Mouse (Mus musculus): ENCODE measurements around the gene Nppb. TPM values are rescaled to one million over a fixed set of nuclear protein-coding genes. Genes with fewer than 3 reads are reported as not detected.

Nppb gene
- polyA plus RNA-seq, 1 experiment from 2014 or later = 0.19 TPM

GRCm38 (mm10) chr4:147947511-147947910 lies 38.1 kb upstream of the Nppb start:
- 52% methylated on average over 2 of the region's 2 CpGs for WGBS
- H3K4me1 ChIP-seq = peaks cover 9% of the 10 kb centered on the region
- H3K9me3 ChIP-seq = no peaks in the 10 kb centered on the region
- no peak overlapping the region for H3K9ac ChIP-seq
- H3K4me2 ChIP-seq = no peak overlapping the region
- no peak overlapping the region for H3K27ac ChIP-seq
- ATAC-seq (ENCODE audit: insufficient number of reproducible peaks, low FRiP score, low TSS enrichment, low read depth) = no peak
- H3K4me3 ChIP-seq = no peak overlapping the region
- no peaks in the 10 kb centered on the region for H3K27me3 ChIP-seq
- peaks cover 65% of the 10 kb centered on the region for H3K36me3 ChIP-seq

DNA sequence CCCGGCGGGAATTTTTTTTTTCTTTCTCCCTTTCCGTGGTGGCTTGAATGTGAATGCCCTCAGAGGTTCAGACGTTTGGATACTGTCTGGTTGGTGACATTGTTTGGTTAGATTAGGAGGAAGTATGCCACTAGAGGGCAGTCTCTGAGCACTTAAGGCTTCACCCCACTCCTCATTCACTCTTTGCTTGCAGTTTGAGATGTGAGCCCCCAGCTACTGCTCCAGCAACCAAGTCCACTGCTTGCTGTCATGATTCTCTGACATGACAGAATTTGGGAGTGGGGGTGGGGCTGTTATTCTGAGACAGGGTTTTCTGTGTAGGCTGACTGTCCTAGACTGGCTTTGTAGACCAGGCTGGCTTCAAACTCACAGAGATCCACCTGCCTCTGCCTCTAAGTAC lies 32.0 kb upstream of the Nppb start:
- peaks cover 10% of the 10 kb centered on the region for H3K36me3 ChIP-seq
- no peak overlapping the region for H3K27ac ChIP-seq
- ATAC-seq (ENCODE audit: insufficient number of reproducible peaks, low FRiP score, low TSS enrichment, low read depth) = no peak
- H3K9ac ChIP-seq = no peak overlapping the region
- WGBS = 9% methylated on average over 4 of the region's 4 CpGs
- H3K4me1 ChIP-seq = no peaks in the 10 kb centered on the region
- H3K27me3 ChIP-seq = no peaks in the 10 kb centered on the region
- H3K4me3 ChIP-seq = no peak overlapping the region
- no peaks in the 10 kb centered on the region for H3K9me3 ChIP-seq
- H3K4me2 ChIP-seq = no peak overlapping the region

- 51% methylated on average over 11 of the region's 11 CpGs for WGBS
Observed at GRCm38 (mm10) chr4:147957141-147957540, 28.4 kb upstream of the Nppb start.

GRCm38 (mm10) chr4:147959881-147960831 lies 25.4 kb upstream of the Nppb start:
- Histone ChIP-seq H3K4me1 (no peaks in the 10 kb centered on the region), H3K4me2 (no peak overlapping the region), H3K27ac (no peak overlapping the region), H3K9ac (no peak overlapping the region), H3K4me3 (no peak overlapping the region), H3K36me3 (no peaks in the 10 kb centered on the region), H3K27me3 (no peaks in the 10 kb centered on the region), H3K9me3 (no peaks in the 10 kb centered on the region)
- ATAC-seq (ENCODE audit: insufficient number of reproducible peaks, low FRiP score, low TSS enrichment, low read depth) = no peak
- 42% methylated on average over 6 of the region's 6 CpGs for WGBS

More at GRCm38 (mm10) chr4:147957141-147957540, 28.4 kb upstream of the Nppb start:
- no peaks in the 10 kb centered on the region for H3K9me3 ChIP-seq
- no peak overlapping the region for H3K4me3 ChIP-seq
- no peak overlapping the region for H3K9ac ChIP-seq
- H3K4me2 ChIP-seq = no peak overlapping the region
- H3K4me1 ChIP-seq = no peaks in the 10 kb centered on the region
- no peak overlapping the region for H3K27ac ChIP-seq
- no peaks in the 10 kb centered on the region for H3K36me3 ChIP-seq
- no peaks in the 10 kb centered on the region for H3K27me3 ChIP-seq
- ATAC-seq (ENCODE audit: insufficient number of reproducible peaks, low FRiP score, low TSS enrichment, low read depth) = no peak

DNA sequence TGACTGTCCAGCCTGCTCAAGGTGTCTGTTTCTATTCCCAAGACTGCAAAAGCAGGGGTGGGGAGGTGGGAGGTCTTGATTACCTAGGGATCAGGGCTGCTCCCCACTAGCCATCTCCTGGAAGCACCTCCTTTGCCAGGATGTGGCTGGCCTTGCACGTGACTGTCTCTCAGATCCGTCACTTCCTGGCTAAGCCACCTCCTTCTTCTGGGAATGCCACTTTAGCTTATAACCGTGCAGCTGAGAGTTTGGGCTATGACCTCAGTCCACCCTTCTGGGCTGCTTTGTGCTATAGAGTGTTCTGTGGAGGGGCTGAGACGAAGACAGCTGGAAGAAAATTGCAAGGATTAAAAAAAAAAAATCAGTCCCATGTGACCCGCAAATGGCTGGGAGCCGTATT lies 22.8 kb upstream of the Nppb start:
- Histone ChIP-seq H3K27ac (no peak overlapping the region), H3K4me3 (no peak overlapping the region), H3K4me1 (no peaks in the 10 kb centered on the region), H3K36me3 (no peaks in the 10 kb centered on the region), H3K9ac (no peak overlapping the region), H3K9me3 (no peaks in the 10 kb centered on the region), H3K27me3 (no peaks in the 10 kb centered on the region), H3K4me2 (no peak overlapping the region)
- WGBS = 51% methylated on average over 6 of the region's 6 CpGs
- ATAC-seq (ENCODE audit: insufficient number of reproducible peaks, low FRiP score, low TSS enrichment, low read depth) = no peak

GRCm38 (mm10) chr4:147963623-147964022 lies 22.0 kb upstream of the Nppb start:
- H3K27ac ChIP-seq = no peak overlapping the region
- no peak overlapping the region for H3K9ac ChIP-seq
- no peak for ATAC-seq (ENCODE audit: insufficient number of reproducible peaks, low FRiP score, low TSS enrichment, low read depth)
- no peaks in the 10 kb centered on the region for H3K36me3 ChIP-seq
- no peaks in the 10 kb centered on the region for H3K9me3 ChIP-seq
- H3K4me3 ChIP-seq = no peak overlapping the region
- no peaks in the 10 kb centered on the region for H3K4me1 ChIP-seq
- H3K4me2 ChIP-seq = no peak overlapping the region
- WGBS = 86% methylated on average over 15 of the region's 15 CpGs
- H3K27me3 ChIP-seq = no peaks in the 10 kb centered on the region

GRCm38 (mm10) chr4:147965712-147966111 lies 19.9 kb upstream of the Nppb start:
- Histone ChIP-seq H3K4me2 (no peak overlapping the region), H3K27ac (no peak overlapping the region), H3K4me3 (no peak overlapping the region), H3K9ac (no peak overlapping the region), H3K27me3 (no peaks in the 10 kb centered on the region), H3K36me3 (no peaks in the 10 kb centered on the region), H3K4me1 (no peaks in the 10 kb centered on the region), H3K9me3 (no peaks in the 10 kb centered on the region)
- 67% methylated on average over 7 of the region's 7 CpGs for WGBS
- no peak for ATAC-seq (ENCODE audit: insufficient number of reproducible peaks, low FRiP score, low TSS enrichment, low read depth)

GRCm38 (mm10) chr4:147968816-147969215 lies 16.8 kb upstream of the Nppb start:
- no peaks in the 10 kb centered on the region for H3K4me1 ChIP-seq
- no peaks in the 10 kb centered on the region for H3K36me3 ChIP-seq
- H3K9me3 ChIP-seq = no peaks in the 10 kb centered on the region
- no peak for ATAC-seq (ENCODE audit: insufficient number of reproducible peaks, low FRiP score, low TSS enrichment, low read depth)
- H3K4me3 ChIP-seq = no peak overlapping the region
- H3K27me3 ChIP-seq = no peaks in the 10 kb centered on the region
- WGBS = 76% methylated on average over 2 of the region's 2 CpGs
- H3K9ac ChIP-seq = no peak overlapping the region
- no peak overlapping the region for H3K27ac ChIP-seq
- no peak overlapping the region for H3K4me2 ChIP-seq

GRCm38 (mm10) chr4:147969337-147969736 lies 16.3 kb upstream of the Nppb start:
- H3K4me3 ChIP-seq = no peak overlapping the region
- no peaks in the 10 kb centered on the region for H3K4me1 ChIP-seq
- 45% methylated on average over 9 of the region's 9 CpGs for WGBS
- H3K4me2 ChIP-seq = no peak overlapping the region
- no peaks in the 10 kb centered on the region for H3K9me3 ChIP-seq
- H3K27ac ChIP-seq = no peak overlapping the region
- no peak for ATAC-seq (ENCODE audit: insufficient number of reproducible peaks, low FRiP score, low TSS enrichment, low read depth)
- H3K27me3 ChIP-seq = no peaks in the 10 kb centered on the region
- H3K9ac ChIP-seq = no peak overlapping the region
- no peaks in the 10 kb centered on the region for H3K36me3 ChIP-seq

DNA sequence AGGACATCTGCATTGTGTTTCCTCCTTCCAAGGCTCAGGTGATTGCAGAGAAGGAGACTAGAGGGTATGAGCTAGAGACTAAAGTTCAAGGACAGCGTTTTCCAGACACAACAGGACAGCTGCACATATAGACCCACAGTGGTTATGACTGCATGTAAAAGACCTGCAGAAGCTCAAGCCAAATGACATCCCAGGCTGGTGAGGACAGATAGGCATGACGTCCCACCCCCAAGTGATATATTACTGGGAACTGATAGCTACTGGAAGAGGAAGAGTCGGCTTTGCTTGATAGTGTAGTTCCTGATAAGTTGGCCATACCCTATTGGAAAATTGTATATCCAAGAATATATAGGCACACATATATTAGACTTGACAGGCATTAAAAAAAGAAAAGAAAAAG lies 9.4 kb upstream of the Nppb start:
- ATAC-seq (ENCODE audit: insufficient number of reproducible peaks, low FRiP score, low TSS enrichment, low read depth) = no peak
- no peaks in the 10 kb centered on the region for H3K36me3 ChIP-seq
- no peak overlapping the region for H3K4me3 ChIP-seq
- H3K9ac ChIP-seq = no peak overlapping the region
- no peak overlapping the region for H3K27ac ChIP-seq
- H3K4me2 ChIP-seq = no peak overlapping the region
- H3K9me3 ChIP-seq = no peaks in the 10 kb centered on the region
- no peaks in the 10 kb centered on the region for H3K27me3 ChIP-seq
- WGBS = 74% methylated on average over 3 of the region's 3 CpGs
- no peaks in the 10 kb centered on the region for H3K4me1 ChIP-seq

DNA sequence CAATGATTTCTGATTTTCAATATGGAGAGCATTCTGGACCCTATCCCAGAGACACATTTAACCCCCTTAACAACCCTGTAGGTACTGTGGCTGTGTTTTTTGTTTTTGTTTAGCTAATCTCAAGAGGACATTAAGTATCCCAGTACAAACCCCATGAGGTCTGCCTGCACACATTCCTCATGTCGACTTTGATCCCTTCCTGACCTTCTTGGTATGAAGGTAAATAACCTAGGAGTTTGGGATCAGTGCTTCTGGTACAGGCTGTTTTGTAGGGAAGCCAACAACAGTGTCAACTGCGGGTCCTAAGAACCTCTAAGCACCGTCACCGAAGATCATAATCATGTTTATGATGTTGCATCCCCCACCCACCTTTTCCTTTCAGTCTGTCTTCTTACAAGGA lies 7.9 kb upstream of the Nppb start:
- H3K4me1 ChIP-seq = no peaks in the 10 kb centered on the region
- H3K4me3 ChIP-seq = no peak overlapping the region
- no peaks in the 10 kb centered on the region for H3K36me3 ChIP-seq
- H3K4me2 ChIP-seq = no peak overlapping the region
- no peak for ATAC-seq (ENCODE audit: insufficient number of reproducible peaks, low FRiP score, low TSS enrichment, low read depth)
- WGBS = 72% methylated on average over 4 of the region's 4 CpGs
- H3K27ac ChIP-seq = no peak overlapping the region
- no peaks in the 10 kb centered on the region for H3K9me3 ChIP-seq
- H3K27me3 ChIP-seq = no peaks in the 10 kb centered on the region
- H3K9ac ChIP-seq = no peak overlapping the region

- H3K4me1 ChIP-seq = no peaks in the 10 kb centered on the region
- no peak for ATAC-seq (ENCODE audit: insufficient number of reproducible peaks, low FRiP score, low TSS enrichment, low read depth)
- H3K4me3 ChIP-seq = no peak overlapping the region
- H3K27me3 ChIP-seq = no peaks in the 10 kb centered on the region
- H3K4me2 ChIP-seq = no peak overlapping the region
- no peak overlapping the region for H3K27ac ChIP-seq
- WGBS = 87% methylated on average over 6 of the region's 6 CpGs
- no peak overlapping the region for H3K9ac ChIP-seq
- no peaks in the 10 kb centered on the region for H3K36me3 ChIP-seq
- H3K9me3 ChIP-seq = no peaks in the 10 kb centered on the region
Observed at GRCm38 (mm10) chr4:147978391-147978790, 7.2 kb upstream of the Nppb start.

All from limb, embryonic 15.5 days (tissue).